Mouse (Mus musculus): ENCODE measurements around the gene Usf2.
A peak's percentile ranks its signal among the peaks of the same experiment; 100 is the strongest.
"Not testable (repeated sequence)": the region's sequence is repeated elsewhere in the genome, so short reads cannot be mapped to it uniquely, and the experiment has no call there.

Gene Usf2

GRCm38 (mm10) chr7:30958109-30958865 lies 1.7 kb upstream of the Usf2 start:
- DNase-seq (ENCODE audit: low spot score in 2 of 2) = no peak

- peak; percentile 93 to 95 for DNase-seq (ENCODE audit: low spot score in 2 of 2)
Measured at GRCm38 (mm10) chr7:30957367-30957783, 772 bp upstream of the Usf2 start.

- peak in 1 of 2 experiments; percentile 36 for DNase-seq (ENCODE audit: low spot score in 2 of 2)
Measured at GRCm38 (mm10) chr7:30956357-30956751, 249 bp downstream of the Usf2 start.

- DNase-seq (ENCODE audit: low spot score in 2 of 2) = peak; percentile 77 to 85
Measured at GRCm38 (mm10) chr7:30955584-30956356, 833 bp downstream of the Usf2 start.

GRCm38 (mm10) chr7:30954971-30955520 lies 1.6 kb downstream of the Usf2 start:
- no peak for DNase-seq (ENCODE audit: low spot score in 2 of 2)

- DNase-seq (ENCODE audit: low spot score in 2 of 2) = no peak
Measured at GRCm38 (mm10) chr7:30954036-30954435, 2.6 kb downstream of the Usf2 start.

GRCm38 (mm10) chr7:30953459-30953858 lies 3.1 kb downstream of the Usf2 start:
- no peak for DNase-seq (ENCODE audit: low spot score in 2 of 2)

GRCm38 (mm10) chr7:30952441-30953265 lies 4.0 kb downstream of the Usf2 start:
- no peak for DNase-seq (ENCODE audit: low spot score in 2 of 2)

- DNase-seq (ENCODE audit: low spot score in 2 of 2) = not testable (repeated sequence)
Measured at GRCm38 (mm10) chr7:30949902-30950301, 6.7 kb downstream of the Usf2 start.

- no peak for DNase-seq (ENCODE audit: low spot score in 2 of 2)
Measured at GRCm38 (mm10) chr7:30945876-30946275, 10.7 kb downstream of the Usf2 start.

GRCm38 (mm10) chr7:30945466-30945865 lies 11.1 kb downstream of the Usf2 start:
- not testable (repeated sequence) for DNase-seq (ENCODE audit: low spot score in 2 of 2)

- not testable (repeated sequence) for DNase-seq (ENCODE audit: low spot score in 2 of 2)
Measured at GRCm38 (mm10) chr7:30944706-30945105, 11.9 kb downstream of the Usf2 start.

GRCm38 (mm10) chr7:30943909-30944635 lies 12.5 kb downstream of the Usf2 start, which contains the start of gene Hamp:
Gene Hamp, minus strand, starts transcription at chr7:30944032.
- DNase-seq (ENCODE audit: low spot score in 2 of 2) = no peak

- DNase-seq (ENCODE audit: low spot score in 2 of 2) = not testable (repeated sequence)
Measured at GRCm38 (mm10) chr7:30942365-30942764, 14.2 kb downstream of the Usf2 start.

GRCm38 (mm10) chr7:30940070-30940469 lies 16.5 kb downstream of the Usf2 start:
- DNase-seq (ENCODE audit: low spot score in 2 of 2) = not testable (repeated sequence)

GRCm38 (mm10) chr7:30935422-30936099 lies 21.0 kb downstream of the Usf2 start:
- DNase-seq (ENCODE audit: low spot score in 2 of 2) = not testable (repeated sequence)

GRCm38 (mm10) chr7:30924581-30924980 lies 32.0 kb downstream of the Usf2 start, which contains the start of gene Hamp2:
Gene Hamp2, minus strand, starts transcription at chr7:30924681.
- not testable (repeated sequence) for DNase-seq (ENCODE audit: low spot score in 2 of 2)

GRCm38 (mm10) chr7:30924071-30924470 lies 32.5 kb downstream of the Usf2 start:
- DNase-seq (ENCODE audit: low spot score in 2 of 2) = no peak

GRCm38 (mm10) chr7:30922490-30922889 lies 34.1 kb downstream of the Usf2 start:
- not testable (repeated sequence) for DNase-seq (ENCODE audit: low spot score in 2 of 2)

GRCm38 (mm10) chr7:30920217-30920616 lies 36.4 kb downstream of the Usf2 start:
- no peak for DNase-seq (ENCODE audit: low spot score in 2 of 2)
